Mouse (Mus musculus) liver, postnatal 0 days (tissue): ENCODE data around the gene Macf1.

Experiments used
- CTCF ChIP-seq: sonication (generic); IDR thresholded peaks from 2 replicates; pipeline ENCODE4 v1.5.1; 2016; ENCODE audit warnings: antibody characterized with exemption, low read depth
- EP300 ChIP-seq: IDR thresholded peaks from 2 replicates; pipeline ENCODE4 v1.6.1; 2016; ENCODE audit warnings: antibody characterized with exemption, low read depth, mild to moderate bottlenecking

DNA sequence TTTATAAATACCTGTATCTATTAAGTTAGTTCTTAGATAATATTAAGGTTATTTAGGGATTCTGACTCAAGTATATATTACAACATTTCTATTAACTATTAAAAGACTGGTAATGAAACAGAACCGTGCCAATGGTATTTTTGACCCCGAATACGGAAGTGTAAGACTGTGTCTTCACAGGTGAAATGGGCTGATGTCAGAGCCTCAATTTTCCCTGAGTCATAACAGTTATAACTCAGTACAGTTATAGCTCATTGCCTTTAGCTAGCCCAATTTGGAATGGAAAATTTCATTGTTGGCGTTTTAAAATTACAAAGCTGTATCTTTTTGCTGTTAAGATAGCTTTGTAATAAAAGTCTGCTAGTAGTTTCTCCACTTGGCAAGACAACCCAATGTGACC lies 320.6 kb downstream of the Macf1 start:
- no peak for TF ChIP-seq CTCF
- TF ChIP-seq EP300, result no peak
